Mouse (Mus musculus) liver, embryonic 12.5 days (tissue): ENCODE measurements around the gene Sipa1l1. TPM values are rescaled to one million over a fixed set of nuclear protein-coding genes. Genes with fewer than 3 reads are reported as not detected.

ENCODE experiments used
- ATAC-seq: fragments of 200-750 bp; cut with Nextera tagmentation; 2 replicates; pipeline ENCODE4 v1.8.0; 2017; ENCODE audit warnings: moderate number of reproducible peaks, mild to moderate bottlenecking, moderate library complexity
- H3K27ac ChIP-seq: fragments of 300-500 bp; sonication (generic); 2 replicates; pipeline ENCODE4 v1.5.1; 2016; ENCODE audit warnings: mild to moderate bottlenecking
- H3K27me3 ChIP-seq: fragments of 300-500 bp; sonication (generic); replicated peaks from 2 replicates; pipeline ENCODE4 v1.6.1; 2016; ENCODE audit warnings: mild to moderate bottlenecking, moderate library complexity
- H3K36me3 ChIP-seq: fragments of 300-500 bp; sonication (generic); 2 replicates; pipeline ENCODE4 v1.6.1; 2016; ENCODE audit warnings: mild to moderate bottlenecking, moderate library complexity
- H3K4me1 ChIP-seq: fragments of 300-500 bp; sonication (generic); 2 replicates; pipeline ENCODE4 v1.6.1; 2016
- H3K4me2 ChIP-seq: fragments of 300-500 bp; sonication (generic); 2 replicates; pipeline ENCODE4 v1.6.1; 2016; ENCODE audit warnings: mild to moderate bottlenecking, moderate library complexity
- H3K4me3 ChIP-seq: fragments of 300-500 bp; sonication (generic); 2 replicates; pipeline ENCODE4 v1.5.1; 2016; ENCODE audit warnings: mild to moderate bottlenecking, moderate library complexity
- H3K9ac ChIP-seq: fragments of 300-500 bp; sonication (generic); 2 replicates; pipeline ENCODE4 v1.6.1; 2016; ENCODE audit warnings: mild to moderate bottlenecking, moderate library complexity
- H3K9me3 ChIP-seq: fragments of 300-500 bp; sonication (generic); replicated peaks from 2 replicates; pipeline ENCODE4 v1.6.1; 2016; ENCODE audit warnings: mild to moderate bottlenecking, moderate library complexity
- WGBS: fragments of 180-500 bp; shearing (Covaris S2); methylation state at CpG from one replicate; pipeline ENCODE4 v1.1.7; 2016; ENCODE audit not compliant: insufficient replicate concordance; 5-methylcytosine and 5-hydroxymethylcytosine counted together
- polyA plus RNA-seq: library from polyadenylated mRNA; unstranded; fragments of >200 nt; fragmentation: Nextera tagmentation; extraction: Ambion mirVana; gene quantifications from 2 replicates; pipeline ENCODE4 v1.2.1, GENCODE M21; 2016

The Sipa1l1 gene
- polyA plus RNA-seq, 1 experiment from 2014 or later = 10.6 TPM

DNA sequence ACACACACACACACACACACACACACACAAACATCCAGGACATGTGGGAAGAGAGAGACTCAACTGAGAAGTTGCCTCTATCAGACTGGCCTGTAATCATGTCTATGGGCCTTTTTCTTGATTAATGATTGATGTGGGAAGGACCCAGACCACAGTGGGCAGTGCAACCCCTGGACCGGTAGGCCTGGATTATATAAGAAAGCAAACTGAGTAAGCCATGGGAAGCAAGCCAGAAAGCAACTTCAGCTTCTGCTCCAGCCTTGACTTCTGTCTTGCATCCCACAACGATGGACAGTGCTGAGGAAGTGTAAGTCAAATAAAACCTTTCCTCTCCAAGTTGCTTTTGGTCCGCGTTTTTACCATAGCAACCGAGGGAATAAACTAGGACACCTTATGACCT lies 298.1 kb downstream of the Sipa1l1 start:
- Histone ChIP-seq H3K27me3 (0 out of 2 replicates have a peak, but pooled peaks cover 4% of the 10 kb centered on the region), H3K9ac (no peak overlapping the region), H3K4me3 (no peak overlapping the region), H3K4me1 (peaks cover 15% of the 10 kb centered on the region; the same call in 1 of the 2 replicates), H3K27ac (no peak overlapping the region), H3K4me2 (no peak overlapping the region), H3K36me3 (no peaks in the 10 kb centered on the region), H3K9me3 (no peaks in the 10 kb centered on the region)
- no peak for ATAC-seq
- 83% methylated on average over 5 of the region's 5 CpGs for WGBS

DNA sequence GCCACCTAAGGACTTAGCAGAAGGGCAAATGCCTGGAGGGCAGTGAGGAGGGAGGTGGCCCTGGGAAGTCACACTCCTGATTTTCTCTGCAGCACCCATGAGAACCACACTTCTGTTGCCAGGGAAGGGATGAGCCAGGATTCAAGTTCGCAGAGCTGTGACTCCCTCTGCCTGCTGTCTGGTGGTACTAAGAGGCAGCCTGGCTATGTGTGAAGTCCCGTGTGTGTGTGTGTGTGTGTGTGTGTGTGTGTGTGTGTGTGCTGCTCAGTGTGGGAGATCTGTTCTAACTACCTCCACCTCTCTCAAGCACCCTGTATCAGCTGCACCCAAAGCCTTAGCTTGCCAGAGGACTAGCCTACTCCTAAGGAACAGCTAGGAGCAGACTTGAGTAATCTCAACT lies 298.5 kb downstream of the Sipa1l1 start:
- 0 out of 2 replicates have a peak, but pooled peaks cover 4% of the 10 kb centered on the region for H3K27me3 ChIP-seq
- no peak for ATAC-seq
- no peak overlapping the region for H3K4me3 ChIP-seq
- no peaks in the 10 kb centered on the region for H3K36me3 ChIP-seq
- H3K27ac ChIP-seq = no peak overlapping the region
- WGBS = 63% methylated on average over 2 of the region's 2 CpGs
- no peak overlapping the region for H3K4me2 ChIP-seq
- H3K9me3 ChIP-seq = no peaks in the 10 kb centered on the region
- H3K4me1 ChIP-seq = peaks cover 16% of the 10 kb centered on the region; the same call in 1 of the 2 replicates
- H3K9ac ChIP-seq = no peak overlapping the region

DNA sequence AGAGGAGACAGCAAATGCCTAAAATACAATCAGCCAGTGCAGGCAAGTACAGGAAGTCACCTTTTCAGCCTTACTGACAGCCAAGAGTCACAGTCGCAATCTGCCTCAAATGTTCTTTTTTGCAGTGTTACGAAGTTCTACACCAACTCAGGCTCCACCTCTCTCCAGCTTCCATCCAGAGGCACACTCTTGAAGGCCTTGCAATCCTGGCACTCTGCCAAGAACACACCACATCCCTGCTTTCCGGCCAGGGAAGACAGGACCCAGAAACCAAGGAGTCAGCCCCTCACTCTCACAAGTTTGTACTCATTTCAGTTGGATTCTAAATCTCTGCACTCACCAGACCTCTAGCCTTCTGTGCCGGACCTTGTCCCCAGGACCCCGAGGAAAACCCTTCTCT lies 299.3 kb downstream of the Sipa1l1 start:
- H3K9ac ChIP-seq = no peak overlapping the region
- H3K9me3 ChIP-seq = no peaks in the 10 kb centered on the region
- H3K27me3 ChIP-seq = 0 out of 2 replicates have a peak, but pooled peaks cover 4% of the 10 kb centered on the region
- no peak overlapping the region for H3K27ac ChIP-seq
- 66% methylated on average over 5 of the region's 5 CpGs for WGBS
- H3K4me2 ChIP-seq = no peak overlapping the region
- no peak overlapping the region for H3K4me3 ChIP-seq
- no peak for ATAC-seq
- peaks cover 23% of the 10 kb centered on the region for H3K4me1 ChIP-seq
- no peaks in the 10 kb centered on the region for H3K36me3 ChIP-seq

DNA sequence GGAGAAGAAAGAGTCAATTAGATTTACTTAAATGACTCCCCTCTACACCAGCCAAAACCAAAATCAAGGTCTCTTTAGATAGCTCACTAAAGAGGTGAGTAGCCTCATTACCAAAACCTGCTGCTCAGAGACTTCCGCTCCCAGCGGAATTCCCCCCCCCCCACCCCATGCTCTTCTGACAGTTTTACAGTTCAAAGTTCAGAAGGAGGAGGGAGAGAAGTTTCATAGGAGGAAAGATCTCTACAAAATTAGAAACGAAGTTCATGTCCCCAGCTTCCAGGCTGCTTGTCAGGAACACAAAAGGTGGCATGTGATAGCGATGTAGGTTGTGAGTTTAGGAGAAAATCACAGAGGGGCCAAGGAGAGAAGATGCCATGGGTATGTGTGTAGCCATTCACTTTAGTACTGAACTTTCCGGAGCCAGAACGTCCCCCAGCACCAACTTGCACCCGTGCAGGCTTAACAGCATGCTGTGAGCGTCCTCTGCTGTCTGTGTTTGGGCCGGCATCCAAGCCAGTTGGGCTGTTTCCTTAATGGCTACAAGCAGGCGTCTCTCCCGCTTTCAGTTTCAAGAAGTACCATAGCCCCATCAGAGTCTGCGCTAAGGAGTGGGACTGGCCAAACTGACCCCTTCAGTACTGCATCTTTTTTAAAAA lies 300.7 kb downstream of the Sipa1l1 start:
- peak; percentile 52; the same call in 1 of the 2 replicates for ATAC-seq
- Histone ChIP-seq H3K4me1 (peaks cover 27% of the 10 kb centered on the region), H3K4me3 (peak overlapping the region; percentile 55), H3K36me3 (no peaks in the 10 kb centered on the region), H3K4me2 (peak overlapping the region; percentile 74), H3K27ac (peak overlapping the region; percentile 41; the same call in 1 of the 2 replicates), H3K27me3 (0 out of 2 replicates have a peak, but pooled peaks cover 4% of the 10 kb centered on the region), H3K9me3 (no peaks in the 10 kb centered on the region), H3K9ac (peak overlapping the region; percentile 37; the same call in 1 of the 2 replicates)
- 9% methylated on average over 12 of the region's 12 CpGs for WGBS

DNA sequence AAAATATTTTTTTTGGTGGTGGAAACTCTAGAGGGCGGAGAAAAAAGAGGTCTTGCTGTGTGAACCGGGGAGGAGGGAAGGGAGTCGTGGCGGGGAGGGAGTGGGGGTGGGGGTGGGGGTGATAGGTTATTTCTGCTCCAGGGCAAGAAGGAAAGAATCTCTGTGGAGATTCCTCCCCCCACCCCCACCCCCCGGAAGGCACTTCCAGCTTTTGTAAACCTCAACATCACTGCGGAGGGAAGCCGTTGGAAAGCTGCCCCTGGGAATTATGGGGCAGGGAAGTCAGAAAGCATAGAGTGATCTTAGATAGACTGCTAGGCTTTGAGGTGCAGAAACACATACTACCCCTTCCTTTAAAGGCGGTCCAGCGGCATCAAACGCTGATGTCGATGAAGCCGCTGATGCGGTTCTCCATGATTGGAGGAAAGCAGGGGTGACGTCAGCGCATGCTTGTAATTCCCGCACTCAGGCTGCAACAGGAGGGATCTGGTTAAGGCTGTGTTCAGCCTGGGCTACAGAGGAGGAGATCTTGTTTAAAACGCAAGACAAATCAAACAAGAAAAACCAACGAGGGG lies 301.3 kb downstream of the Sipa1l1 start:
- H3K4me1 ChIP-seq = peaks cover 27% of the 10 kb centered on the region
- no peaks in the 10 kb centered on the region for H3K36me3 ChIP-seq
- peak overlapping the region; percentile 55 for H3K4me3 ChIP-seq
- no peaks in the 10 kb centered on the region for H3K9me3 ChIP-seq
- 0 out of 2 replicates have a peak, but pooled peaks cover 4% of the 10 kb centered on the region for H3K27me3 ChIP-seq
- H3K27ac ChIP-seq = peak overlapping the region; percentile 41; the same call in 1 of the 2 replicates
- ATAC-seq = peak; percentile 65
- H3K4me2 ChIP-seq = peak overlapping the region; percentile 74
- H3K9ac ChIP-seq = peak overlapping the region; percentile 37
- 2% methylated on average over 18 of the region's 18 CpGs for WGBS

DNA sequence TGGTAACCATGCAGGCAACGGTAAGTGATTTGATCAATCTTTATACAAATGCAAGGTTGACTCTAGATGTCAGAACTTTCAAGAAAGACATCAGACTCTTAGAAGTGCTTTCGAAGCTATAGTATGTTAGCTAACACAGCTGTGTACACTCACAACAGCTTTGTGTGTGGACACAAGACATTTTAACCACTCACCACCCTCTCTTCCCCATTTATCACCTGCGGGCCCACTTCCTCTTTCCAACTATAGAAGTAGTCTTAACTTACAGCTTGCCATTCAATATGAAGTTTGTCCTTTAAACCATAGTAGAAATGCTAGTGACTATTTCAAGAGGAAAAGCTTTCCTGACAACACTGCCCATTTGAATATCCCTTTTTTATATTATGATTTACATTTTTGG lies 303.7 kb downstream of the Sipa1l1 start:
- no peak overlapping the region for H3K4me2 ChIP-seq
- H3K27ac ChIP-seq = no peak overlapping the region
- H3K4me1 ChIP-seq = peaks cover 30% of the 10 kb centered on the region
- H3K9ac ChIP-seq = no peak overlapping the region
- H3K4me3 ChIP-seq = no peak overlapping the region
- WGBS = 47% methylated on average over 3 of the region's 3 CpGs
- no peaks in the 10 kb centered on the region for H3K9me3 ChIP-seq
- H3K27me3 ChIP-seq = peaks cover 14% of the 10 kb centered on the region; the same call in 1 of the 2 replicates
- H3K36me3 ChIP-seq = no peaks in the 10 kb centered on the region
- ATAC-seq = no peak

DNA sequence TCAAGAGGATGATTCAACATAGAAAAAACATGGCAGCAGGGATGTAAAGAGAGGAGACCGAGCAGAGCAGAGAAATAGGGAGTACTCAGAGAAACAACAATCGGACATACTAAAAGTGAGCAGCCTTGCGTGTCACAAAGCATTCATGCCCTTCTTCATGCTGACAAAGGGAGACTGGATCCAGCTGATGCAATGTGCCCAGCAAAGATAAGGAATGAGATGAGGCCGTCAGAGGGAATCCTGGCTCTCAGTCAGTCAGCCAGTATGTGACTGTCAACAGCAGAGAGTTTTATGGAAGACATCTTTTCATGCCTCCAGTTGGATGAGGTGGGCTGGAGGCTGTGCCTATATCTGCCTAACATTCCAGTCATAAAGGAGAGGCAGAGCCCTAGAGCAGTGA lies 304.1 kb downstream of the Sipa1l1 start:
- no peak overlapping the region for H3K4me3 ChIP-seq
- no peaks in the 10 kb centered on the region for H3K36me3 ChIP-seq
- H3K9me3 ChIP-seq = no peaks in the 10 kb centered on the region
- no peak for ATAC-seq
- H3K27me3 ChIP-seq = peaks cover 18% of the 10 kb centered on the region; the same call in 1 of the 2 replicates
- 35% methylated on average over 4 of the region's 4 CpGs for WGBS
- H3K27ac ChIP-seq = no peak overlapping the region
- H3K4me1 ChIP-seq = peaks cover 27% of the 10 kb centered on the region
- H3K9ac ChIP-seq = no peak overlapping the region
- no peak overlapping the region for H3K4me2 ChIP-seq

DNA sequence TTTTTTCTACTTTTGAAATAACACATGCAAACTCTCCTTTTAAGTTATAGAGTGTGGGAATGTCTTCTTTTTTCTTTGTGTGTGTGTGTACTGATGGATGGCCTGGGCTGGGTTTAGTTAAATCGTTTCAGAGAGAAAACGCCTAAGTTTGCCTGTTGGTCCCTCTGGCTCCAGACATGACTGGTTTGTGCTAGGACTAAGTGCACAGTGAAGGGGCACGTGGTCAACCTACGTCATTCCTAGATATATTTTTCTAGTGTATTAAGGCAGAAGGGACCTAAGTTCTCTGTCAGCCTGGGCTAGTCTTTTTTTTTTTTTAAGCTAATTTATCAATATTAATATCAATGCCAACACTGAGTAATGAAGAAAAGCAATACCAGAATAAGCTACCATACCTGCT lies 305.3 kb downstream of the Sipa1l1 start:
- no peak overlapping the region for H3K4me2 ChIP-seq
- no peak overlapping the region for H3K27ac ChIP-seq
- H3K4me1 ChIP-seq = peaks cover 20% of the 10 kb centered on the region
- no peaks in the 10 kb centered on the region for H3K9me3 ChIP-seq
- no peaks in the 10 kb centered on the region for H3K36me3 ChIP-seq
- WGBS = 64% methylated on average over 4 of the region's 4 CpGs
- H3K4me3 ChIP-seq = no peak overlapping the region
- peaks cover 21% of the 10 kb centered on the region; the same call in 1 of the 2 replicates for H3K27me3 ChIP-seq
- ATAC-seq = no peak
- H3K9ac ChIP-seq = no peak overlapping the region

DNA sequence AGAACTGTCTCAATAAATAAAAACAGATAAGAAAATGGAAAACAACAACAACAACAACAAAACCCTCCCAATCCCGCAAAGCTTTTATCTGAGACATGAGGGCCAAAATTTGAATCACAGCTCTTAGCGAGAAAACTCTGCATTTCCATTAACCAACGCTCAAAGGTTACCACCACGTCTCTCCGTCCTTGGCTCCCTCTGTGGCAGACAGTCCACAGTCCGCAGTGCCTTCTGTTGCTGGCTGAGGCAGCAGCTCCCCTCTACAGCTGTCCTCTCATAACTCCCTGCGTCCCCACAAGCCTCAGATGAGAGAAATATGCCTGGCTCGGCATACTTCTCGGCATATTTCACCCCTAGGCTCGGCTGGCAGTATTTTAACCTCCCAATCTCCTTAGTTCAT lies 306.9 kb downstream of the Sipa1l1 start:
- H3K27ac ChIP-seq = no peak overlapping the region
- ATAC-seq = no peak
- H3K9me3 ChIP-seq = no peaks in the 10 kb centered on the region
- no peak overlapping the region for H3K9ac ChIP-seq
- H3K36me3 ChIP-seq = no peaks in the 10 kb centered on the region
- peaks cover 15% of the 10 kb centered on the region; the same call in 1 of the 2 replicates for H3K4me1 ChIP-seq
- H3K4me2 ChIP-seq = no peak overlapping the region
- no peak overlapping the region for H3K4me3 ChIP-seq
- 60% methylated on average over 10 of the region's 10 CpGs for WGBS
- peaks cover 21% of the 10 kb centered on the region; the same call in 1 of the 2 replicates for H3K27me3 ChIP-seq

DNA sequence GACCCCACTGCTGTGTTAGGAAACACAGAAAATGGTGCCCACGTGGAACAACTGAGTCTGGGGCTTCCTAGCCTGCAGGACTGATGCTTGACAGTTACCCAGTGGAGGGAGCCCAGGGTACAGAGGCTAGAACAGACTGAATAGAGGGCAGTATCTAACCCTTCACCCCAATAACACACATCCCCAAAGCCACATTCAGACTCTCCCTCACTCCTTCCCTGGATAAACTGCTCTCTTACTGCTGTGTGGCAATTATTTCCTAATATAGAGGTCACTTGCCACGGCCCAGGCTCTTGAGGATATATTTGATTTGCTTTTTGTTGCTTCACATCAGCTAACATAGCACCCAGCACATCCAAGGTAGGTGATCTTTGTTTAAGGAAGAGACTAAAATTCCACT lies 307.5 kb downstream of the Sipa1l1 start:
- ATAC-seq = no peak
- no peaks in the 10 kb centered on the region for H3K9me3 ChIP-seq
- no peaks in the 10 kb centered on the region for H3K36me3 ChIP-seq
- no peak overlapping the region for H3K9ac ChIP-seq
- WGBS = 41% methylated on average over 2 of the region's 2 CpGs
- peaks cover 15% of the 10 kb centered on the region; the same call in 1 of the 2 replicates for H3K4me1 ChIP-seq
- no peak overlapping the region for H3K4me2 ChIP-seq
- H3K27me3 ChIP-seq = peaks cover 21% of the 10 kb centered on the region; the same call in 1 of the 2 replicates
- H3K27ac ChIP-seq = no peak overlapping the region
- no peak overlapping the region for H3K4me3 ChIP-seq

DNA sequence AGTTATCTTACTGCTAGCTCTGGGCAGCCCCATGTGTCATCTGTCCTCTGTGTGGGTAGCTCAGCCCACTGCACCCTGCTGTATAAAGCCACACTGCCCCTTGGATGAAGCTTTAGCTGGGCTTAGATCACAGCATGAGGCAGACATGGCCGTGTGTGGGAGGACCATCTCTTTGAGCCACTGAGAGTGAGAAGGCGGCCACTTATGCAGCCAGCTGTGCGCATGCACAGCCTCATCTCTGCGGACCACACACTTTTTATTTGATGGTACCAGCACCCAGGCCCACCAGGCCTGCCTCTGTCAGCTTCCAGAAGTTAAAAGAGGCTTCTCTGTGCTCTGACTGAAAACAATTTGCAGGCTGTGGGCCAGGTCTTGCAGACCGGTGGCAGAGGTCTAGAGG lies 308.7 kb downstream of the Sipa1l1 start:
- H3K9me3 ChIP-seq = no peaks in the 10 kb centered on the region
- H3K4me2 ChIP-seq = no peak overlapping the region
- peaks cover 13% of the 10 kb centered on the region; the same call in 1 of the 2 replicates for H3K4me1 ChIP-seq
- H3K27me3 ChIP-seq = peaks cover 17% of the 10 kb centered on the region; the same call in 1 of the 2 replicates
- no peaks in the 10 kb centered on the region for H3K36me3 ChIP-seq
- ATAC-seq = no peak
- WGBS = 41% methylated on average over 5 of the region's 5 CpGs
- no peak overlapping the region for H3K4me3 ChIP-seq
- no peak overlapping the region for H3K27ac ChIP-seq
- H3K9ac ChIP-seq = no peak overlapping the region

DNA sequence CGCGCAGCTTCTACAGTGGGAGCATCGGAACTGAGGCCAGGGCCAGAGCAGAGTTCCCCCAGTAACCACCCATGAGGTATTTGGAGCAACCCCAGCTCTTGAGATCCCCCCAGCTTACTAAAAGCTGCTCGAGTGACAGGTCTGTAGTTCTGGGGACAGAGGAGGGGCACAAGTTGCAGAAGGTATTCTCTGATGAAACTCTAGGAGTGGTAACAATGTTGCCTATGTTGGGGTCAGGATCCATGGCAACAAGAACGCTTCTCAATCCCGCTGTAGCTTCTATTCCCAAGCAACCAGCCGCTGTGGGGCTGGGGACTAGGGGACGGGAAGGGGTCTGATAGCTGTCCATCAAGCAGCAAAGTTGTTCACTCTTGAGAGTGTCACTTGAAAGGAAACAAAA lies 309.1 kb downstream of the Sipa1l1 start:
- Histone ChIP-seq H3K27ac (no peak overlapping the region), H3K4me2 (no peak overlapping the region), H3K4me1 (peaks cover 9% of the 10 kb centered on the region; the same call in 1 of the 2 replicates), H3K9ac (no peak overlapping the region), H3K4me3 (no peak overlapping the region), H3K36me3 (no peaks in the 10 kb centered on the region), H3K27me3 (peaks cover 17% of the 10 kb centered on the region; the same call in 1 of the 2 replicates), H3K9me3 (no peaks in the 10 kb centered on the region)
- no peak for ATAC-seq
- 35% methylated on average over 8 of the region's 8 CpGs for WGBS
